Mouse (Mus musculus) T-cell, adult 66 days (primary cell): Measurements from ENCODE around the gene Cox17. TPM values are rescaled to one million over a fixed set of nuclear protein-coding genes. Genes with fewer than 3 reads are reported as not detected.

Source experiments
- total RNA-seq, 2 experiments: library from RNA; stranded (reverse); gene quantifications; 3 replicates in 1 of 2; 4 replicates in 1 of 2; pipeline ENCODE4 v1.2.4; 2023

The Cox17 gene
- 10 to 100 TPM; 64.9 to 83.4 TPM for total RNA-seq

DNA sequence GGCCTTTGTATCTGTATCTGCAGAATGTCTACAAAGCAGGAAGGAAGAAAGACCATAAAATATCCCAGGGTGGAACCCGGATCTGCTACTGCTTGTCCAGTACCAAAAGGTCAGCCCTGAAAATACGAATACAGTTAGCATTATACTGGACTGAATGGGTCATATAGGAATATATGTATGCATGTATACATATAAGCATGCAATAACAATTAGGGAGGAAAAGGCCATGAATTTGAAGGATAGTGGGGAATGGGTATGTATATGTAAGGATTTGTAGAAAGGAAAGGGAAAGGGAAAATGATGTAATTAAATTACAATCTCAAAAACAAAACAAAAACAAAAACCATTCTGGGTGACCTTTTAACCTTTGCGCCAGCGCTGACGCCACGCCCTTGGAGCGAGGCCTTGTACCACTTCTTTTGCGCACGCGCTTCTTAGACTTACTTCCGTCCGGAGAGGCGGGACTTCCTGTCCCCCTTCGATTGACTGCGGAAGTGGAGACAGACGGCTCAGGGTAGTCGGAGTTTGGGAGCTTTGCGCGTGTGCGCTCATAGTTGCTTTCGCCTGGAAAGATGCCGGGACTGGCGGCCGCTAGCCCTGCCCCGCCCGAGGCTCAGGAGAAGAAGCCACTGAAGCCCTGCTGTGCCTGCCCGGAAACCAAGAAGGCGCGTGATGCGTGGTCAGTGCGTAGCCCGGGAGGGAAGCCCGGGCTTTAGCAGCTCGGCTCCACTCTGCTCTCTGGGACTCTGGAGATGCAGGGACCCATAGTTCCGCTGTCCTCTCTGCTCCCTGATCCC is at the start of gene Cox17, which contains the start of gene Gm21987:
Gene Cox17 (plus strand): TSS at position 463 of the 797 bp plus-strand sequence.
Gene Gm21987 (plus strand): TSS at position 512 of the 797 bp plus-strand sequence.

DNA sequence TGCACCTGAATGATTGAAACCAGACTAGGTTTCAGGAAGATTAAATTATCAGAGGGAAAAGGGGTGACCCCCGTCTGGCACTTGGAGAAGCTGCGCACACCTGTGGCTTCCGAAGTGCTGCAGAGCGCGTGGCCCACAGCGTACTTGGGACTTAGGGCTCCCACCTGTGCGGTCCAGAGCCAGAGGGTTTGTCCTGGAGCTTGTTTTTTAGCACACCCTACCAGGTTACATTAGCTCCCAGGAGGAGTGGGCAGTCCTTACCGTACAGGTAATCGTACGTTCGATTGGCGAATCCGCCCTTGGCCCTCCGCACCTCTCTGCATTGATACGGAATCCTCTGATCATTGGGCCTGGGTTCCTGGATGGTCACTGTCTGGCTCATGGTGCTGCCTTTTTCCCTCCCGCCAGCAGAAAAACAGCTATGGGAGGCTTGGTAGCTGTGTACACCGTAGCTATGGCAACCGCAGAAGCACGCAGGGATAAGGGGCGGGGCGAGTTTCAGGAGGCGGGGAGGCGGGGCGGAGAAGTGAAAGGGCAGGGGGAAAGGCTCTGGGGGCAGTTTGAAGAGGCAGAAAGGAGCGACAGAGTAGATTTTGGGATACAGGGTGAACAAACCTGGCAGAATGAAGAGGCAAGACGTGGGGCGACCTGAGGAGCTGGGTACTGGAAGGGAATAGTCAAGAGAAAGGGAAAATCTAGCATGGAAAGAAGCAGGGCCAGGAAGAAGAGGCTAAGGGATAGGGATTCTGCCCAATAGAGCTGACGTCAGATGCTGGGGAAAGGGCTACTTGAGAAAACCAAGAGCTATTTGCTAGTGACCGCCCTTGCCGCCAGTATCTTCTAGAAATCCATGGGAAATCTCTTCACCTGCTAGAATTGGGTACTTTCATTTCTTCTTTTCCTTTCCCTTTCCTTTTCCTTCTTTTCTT is 5.1 kb upstream of the Cox17 start, which contains the start of gene Maats1:
Gene Maats1 (minus strand): TSS at position 748 of the 929 bp plus-strand sequence.

DNA sequence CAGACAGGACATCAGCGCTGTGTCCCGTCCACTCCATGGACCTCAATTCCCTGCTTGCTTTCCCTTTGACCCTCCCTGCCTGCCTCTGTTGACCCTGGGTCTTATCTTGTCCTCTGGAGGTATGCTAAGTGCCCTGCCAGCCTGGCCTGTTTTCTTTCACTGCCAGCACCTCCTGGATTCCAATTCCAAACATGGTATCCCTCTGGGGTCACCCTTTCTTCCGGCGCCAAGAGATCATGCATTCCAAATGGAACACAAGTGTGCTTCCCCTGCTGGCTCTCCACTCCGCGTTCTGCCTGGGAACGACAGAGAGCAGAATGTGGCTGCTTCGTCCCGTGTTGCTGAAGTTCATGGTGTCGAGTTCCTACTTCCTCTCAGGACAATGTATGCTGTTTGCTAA is 15.1 kb downstream of the Cox17 start, which contains the start of gene Popdc2:
Gene Popdc2 (plus strand): TSS at position 277 of the 400 bp plus-strand sequence.

Other genes with a start within 250 kb of the Cox17 start
- not detected for gene Nr1i2, start 52.2 kb upstream of the Cox17 start, total RNA-seq
- gene Maats1, start 4.8 kb upstream of the Cox17 start, total RNA-seq: not detected
- not detected for gene Gm21987, start within 50 bp of the Cox17 start, total RNA-seq
- under 1 TPM; 0.56 to 0.64 TPM for gene Popdc2, start 15.2 kb downstream of the Cox17 start, total RNA-seq
- not detected for gene Pla1a, start 86.2 kb downstream of the Cox17 start, total RNA-seq
- 10 to 100 TPM; 23.1 to 24.4 TPM for gene Adprh, start 105.7 kb downstream of the Cox17 start, total RNA-seq
- 1 to 10 TPM; 1.4 TPM for gene Cd80, start 108.6 kb downstream of the Cox17 start, total RNA-seq
- 10 to 100 TPM; 19.0 to 24.8 TPM for gene Timmdc1, start 175.7 kb downstream of the Cox17 start, total RNA-seq
- 10 to 100 TPM; 25.9 to 28.9 TPM for gene Poglut1, start 203.3 kb downstream of the Cox17 start, total RNA-seq
- 10 to 100 TPM; 41.2 to 45.7 TPM for gene Tmem39a, start 211.7 kb downstream of the Cox17 start, total RNA-seq